Comparison of ENCODE assay signal across 13 mouse cellular contexts in genomic region chr7:101391909-101392479, GRCm38 (mm10). TPM values are rescaled to one million over a fixed set of nuclear protein-coding genes. Genes with fewer than 3 reads are reported as not detected.
DNase-seq lines count a peak whose midpoint lies in the region; ATAC-seq and TF ChIP-seq lines count a peak whose summit lies in the region.
"Had no signal": no experiment of that assay in that cellular context is flagged by ENCODE, and none has a peak within 500 bp of the region (broad histone marks: within the 10 kb centered on the region; RNA-seq: fewer than 3 reads in every experiment).

No protein-coding gene starts in this region.

- no peaks in the 10 kb centered on the region for H3K36me3 ChIP-seq in forebrain, embryonic 12.5 days (replicated peaks)
- H3K36me3 ChIP-seq in forebrain, embryonic 15.5 days = no peaks in the 10 kb centered on the region
- H3K36me3 ChIP-seq in hindbrain, embryonic 15.5 days = no peaks in the 10 kb centered on the region
- no peaks in the 10 kb centered on the region for H3K36me3 ChIP-seq in hindbrain, embryonic 14.5 days (replicated peaks; ENCODE audit: control insufficient read depth, insufficient read depth)
- H3K36me3 ChIP-seq in stomach, postnatal 0 days (ENCODE audit: control insufficient read depth, insufficient read depth, low read length) = peaks cover 22% of the 10 kb centered on the region

- 81% methylated on average over 4 of the region's 4 CpGs for WGBS in forebrain, embryonic 12.5 days
- WGBS in forebrain, embryonic 15.5 days = 80% methylated on average over 4 of the region's 4 CpGs
- WGBS in hindbrain, embryonic 15.5 days = 81% methylated on average over 4 of the region's 4 CpGs
- WGBS in hindbrain, embryonic 14.5 days = 83% methylated on average over 4 of the region's 4 CpGs
- 70% methylated on average over 4 of the region's 4 CpGs for WGBS in lung, adult 2 months
- 48% methylated on average over 4 of the region's 4 CpGs for WGBS in stomach, postnatal 0 days

- 0 out of 2 replicates have a peak, but pooled peaks have one; percentile 17 for ATAC-seq in forebrain, embryonic 12.5 days (ENCODE audit: low FRiP score)
- ATAC-seq in forebrain, embryonic 15.5 days (replicated peaks) = no peak
- no peak for ATAC-seq in hindbrain, embryonic 15.5 days (ENCODE audit: low FRiP score, low read depth)
- no peak for ATAC-seq in hindbrain, embryonic 14.5 days (ENCODE audit: low FRiP score)
- ATAC-seq in stomach, postnatal 0 days (ENCODE audit: low FRiP score, low TSS enrichment) = no peak

- no peak overlapping the region for H3K4me3 ChIP-seq in forebrain, embryonic 12.5 days (replicated peaks)
- no peak overlapping the region for H3K4me3 ChIP-seq in forebrain, embryonic 15.5 days
- no peak overlapping the region for H3K4me3 ChIP-seq in hindbrain, embryonic 15.5 days
- H3K4me3 ChIP-seq in hindbrain, embryonic 14.5 days (replicated peaks; ENCODE audit: low read length) = no peak overlapping the region
- H3K4me3 ChIP-seq in lung, adult 2 months (replicated peaks; ENCODE audit: extremely low read depth, low read depth, low read length) = no peak overlapping the region
- no peak overlapping the region for H3K4me3 ChIP-seq in stomach, postnatal 0 days (ENCODE audit: low read depth, low read length)

- H3K9ac ChIP-seq in forebrain, embryonic 12.5 days = no peak overlapping the region
- H3K9ac ChIP-seq in forebrain, embryonic 15.5 days (replicated peaks) = no peak overlapping the region
- no peak overlapping the region for H3K9ac ChIP-seq in hindbrain, embryonic 15.5 days
- H3K9ac ChIP-seq in hindbrain, embryonic 14.5 days = no peak overlapping the region
- no peak overlapping the region for H3K9ac ChIP-seq in stomach, postnatal 0 days (ENCODE audit: low read length)

- no peak for TF ChIP-seq EP300 in stomach, postnatal 0 days (optimal IDR thresholded peaks at IDR 0.05)

- TF ChIP-seq POLR2A in lung, adult 2 months (IDR thresholded peaks at IDR 0.05; ENCODE audit: borderline replicate concordance, extremely low read depth, low read depth, low read length) = no peak

- H3K27me3 ChIP-seq in forebrain, embryonic 12.5 days = no peaks in the 10 kb centered on the region
- no peaks in the 10 kb centered on the region for H3K27me3 ChIP-seq in forebrain, embryonic 15.5 days
- no peaks in the 10 kb centered on the region for H3K27me3 ChIP-seq in hindbrain, embryonic 15.5 days
- no peaks in the 10 kb centered on the region for H3K27me3 ChIP-seq in hindbrain, embryonic 14.5 days (ENCODE audit: control insufficient read depth, insufficient read depth, low read length)
- H3K27me3 ChIP-seq in stomach, postnatal 0 days (ENCODE audit: control insufficient read depth, insufficient read depth, low read length) = no peaks in the 10 kb centered on the region

- H3K4me2 ChIP-seq in forebrain, embryonic 12.5 days = no peak overlapping the region
- no peak overlapping the region for H3K4me2 ChIP-seq in forebrain, embryonic 15.5 days (replicated peaks)
- no peak overlapping the region for H3K4me2 ChIP-seq in hindbrain, embryonic 15.5 days
- no peak overlapping the region for H3K4me2 ChIP-seq in hindbrain, embryonic 14.5 days (replicated peaks)
- no peak overlapping the region for H3K4me2 ChIP-seq in stomach, postnatal 0 days (replicated peaks; ENCODE audit: low read depth)

- no peak overlapping the region for H3K27ac ChIP-seq in forebrain, embryonic 12.5 days
- H3K27ac ChIP-seq in forebrain, embryonic 15.5 days (replicated peaks) = no peak overlapping the region
- H3K27ac ChIP-seq in hindbrain, embryonic 15.5 days (replicated peaks) = peak overlapping the region; percentile 11; the same call in 1 of the 2 replicates
- no peak overlapping the region for H3K27ac ChIP-seq in hindbrain, embryonic 14.5 days
- peak overlapping the region; percentile 91 for H3K27ac ChIP-seq in stomach, postnatal 0 days (replicated peaks)

- DNase-seq in hindbrain, embryonic 14.5 days (ENCODE audit: low spot score) = no peak
- DNase-seq in lung, postnatal 10 days = peak; percentile 49
- DNase-seq in lung, adult 2 months = no peak
- no peak for DNase-seq in stomach, postnatal 0 days (ENCODE audit: low spot score)
- DNase-seq in left cerebral cortex, adult 18-20 months (ENCODE audit: low spot score in 2 of 2) = no peak
- DNase-seq: cerebellum, adult 2 months; layer of hippocampus, postnatal 36 days had no signal

- H3K9me3 ChIP-seq in forebrain, embryonic 12.5 days = no peaks in the 10 kb centered on the region
- no peaks in the 10 kb centered on the region for H3K9me3 ChIP-seq in forebrain, embryonic 15.5 days
- H3K9me3 ChIP-seq in hindbrain, embryonic 15.5 days = no peaks in the 10 kb centered on the region
- H3K9me3 ChIP-seq in hindbrain, embryonic 14.5 days (ENCODE audit: control insufficient read depth, low read length) = no peaks in the 10 kb centered on the region
- no peaks in the 10 kb centered on the region for H3K9me3 ChIP-seq in stomach, postnatal 0 days (ENCODE audit: control insufficient read depth, low read length)

- H3K4me1 ChIP-seq in forebrain, embryonic 12.5 days = peaks cover 23% of the 10 kb centered on the region
- no peaks in the 10 kb centered on the region for H3K4me1 ChIP-seq in forebrain, embryonic 15.5 days
- peaks cover 3% of the 10 kb centered on the region; the same call in 1 of the 2 replicates for H3K4me1 ChIP-seq in hindbrain, embryonic 15.5 days (replicated peaks)
- H3K4me1 ChIP-seq in hindbrain, embryonic 14.5 days (replicated peaks; ENCODE audit: control insufficient read depth, insufficient read depth, low read length) = no peaks in the 10 kb centered on the region
- H3K4me1 ChIP-seq in lung, adult 2 months (ENCODE audit: control insufficient read depth, insufficient read depth, low read length) = peaks cover 15% of the 10 kb centered on the region
- no peaks in the 10 kb centered on the region for H3K4me1 ChIP-seq in stomach, postnatal 0 days (replicated peaks; ENCODE audit: control insufficient read depth, insufficient read depth)

- no peak for TF ChIP-seq CTCF in lung, adult 2 months (IDR thresholded peaks at IDR 0.05; ENCODE audit: insufficient read depth, low read length)
- no peak for TF ChIP-seq CTCF in stomach, postnatal 0 days (IDR thresholded peaks at IDR 0.05; ENCODE audit: low read depth)

RNA-seq across cellular contexts. Expression of gene Gm45837, which starts 18.7 kb away (rescaled TPM):
- polyA plus RNA-seq in forebrain, embryonic 12.5 days (2016; fragmentation: Nextera tagmentation; extraction: Ambion mirVana) = not detected in 2 replicates
- 0.87 TPM in 1 of 2 replicates, not detected in the other for polyA plus RNA-seq in forebrain, embryonic 15.5 days (2015; fragmentation: Nextera tagmentation; extraction: Ambion mirVana)
- not detected in 2 replicates for polyA plus RNA-seq in hindbrain, embryonic 15.5 days (2015; fragmentation: Nextera tagmentation; extraction: Ambion mirVana)
- polyA plus RNA-seq in hindbrain, embryonic 14.5 days (2014; fragmentation: Nextera tagmentation; extraction: Ambion mirVana) = 1.3 TPM in 1 of 2 replicates, not detected in the other
- polyA plus RNA-seq in lung, adult 2 months (2012; rRNA removed) = 0.68 and 1.7 TPM in 2 replicates
- polyA plus RNA-seq in stomach, postnatal 0 days (2015; fragmentation: Nextera tagmentation; extraction: Ambion mirVana) = 0.24 TPM in 1 of 2 replicates, not detected in the other
- total RNA-seq in left cerebral cortex, adult 18-20 months (2021) = 1 to 10 TPM in 1 of 2 experiments, not detected in 1; 1.3 TPM
- total RNA-seq: gastrocnemius, adult 18-20 months; midbrain, postnatal 0 days had no signal
- polyA plus RNA-seq: midbrain, postnatal 0 days; urinary bladder, adult 2 months had no signal

RNA-seq across cellular contexts. Expression of gene Pde2a, which starts 29.5 kb away (rescaled TPM):
- 23.1 and 25.7 TPM in 2 replicates for polyA plus RNA-seq in forebrain, embryonic 12.5 days (2016; fragmentation: Nextera tagmentation; extraction: Ambion mirVana)
- polyA plus RNA-seq in forebrain, embryonic 15.5 days (2015; fragmentation: Nextera tagmentation; extraction: Ambion mirVana) = 42.5 and 46.4 TPM in 2 replicates
- polyA plus RNA-seq in hindbrain, embryonic 15.5 days (2015; fragmentation: Nextera tagmentation; extraction: Ambion mirVana) = 31.3 and 34.8 TPM in 2 replicates
- 25.9 and 26.6 TPM in 2 replicates for polyA plus RNA-seq in hindbrain, embryonic 14.5 days (2014; fragmentation: Nextera tagmentation; extraction: Ambion mirVana)
- 8.7 and 9.3 TPM in 2 replicates for polyA plus RNA-seq in lung, adult 2 months (2012; rRNA removed)
- polyA plus RNA-seq in stomach, postnatal 0 days (2015; fragmentation: Nextera tagmentation; extraction: Ambion mirVana) = 9.2 and 9.5 TPM in 2 replicates
- total RNA-seq in left cerebral cortex, adult 18-20 months (2021) = 100 to 1,000 TPM; 347 to 370 TPM

RNA-seq across cellular contexts. Expression of gene Arap1, which starts 44.1 kb away (rescaled TPM):
- polyA plus RNA-seq in forebrain, embryonic 12.5 days (2016; fragmentation: Nextera tagmentation; extraction: Ambion mirVana) = 11.9 and 13.4 TPM in 2 replicates
- 6.0 and 7.0 TPM in 2 replicates for polyA plus RNA-seq in forebrain, embryonic 15.5 days (2015; fragmentation: Nextera tagmentation; extraction: Ambion mirVana)
- polyA plus RNA-seq in hindbrain, embryonic 15.5 days (2015; fragmentation: Nextera tagmentation; extraction: Ambion mirVana) = 10.6 and 11.0 TPM in 2 replicates
- 11.3 and 11.5 TPM in 2 replicates for polyA plus RNA-seq in hindbrain, embryonic 14.5 days (2014; fragmentation: Nextera tagmentation; extraction: Ambion mirVana)
- 157 and 188 TPM in 2 replicates for polyA plus RNA-seq in lung, adult 2 months (2012; rRNA removed)
- 37.2 and 44.7 TPM in 2 replicates for polyA plus RNA-seq in stomach, postnatal 0 days (2015; fragmentation: Nextera tagmentation; extraction: Ambion mirVana)
- 10 to 100 TPM; 15.6 to 24.1 TPM for total RNA-seq in left cerebral cortex, adult 18-20 months (2021)

Comparison
In these comparisons a context has a peak if more than half of its experiments do, and no peak if none do; other contexts are left out.
1. H3K27ac ChIP-seq: peak in hindbrain, embryonic 15.5 days (single experiment) and stomach, postnatal 0 days (single experiment); none in forebrain, embryonic 12.5 days (single experiment), forebrain, embryonic 15.5 days (single experiment) and hindbrain, embryonic 14.5 days (single experiment).